ENCODE assay signal across 21 mouse cellular contexts in the genomic region with DNA sequence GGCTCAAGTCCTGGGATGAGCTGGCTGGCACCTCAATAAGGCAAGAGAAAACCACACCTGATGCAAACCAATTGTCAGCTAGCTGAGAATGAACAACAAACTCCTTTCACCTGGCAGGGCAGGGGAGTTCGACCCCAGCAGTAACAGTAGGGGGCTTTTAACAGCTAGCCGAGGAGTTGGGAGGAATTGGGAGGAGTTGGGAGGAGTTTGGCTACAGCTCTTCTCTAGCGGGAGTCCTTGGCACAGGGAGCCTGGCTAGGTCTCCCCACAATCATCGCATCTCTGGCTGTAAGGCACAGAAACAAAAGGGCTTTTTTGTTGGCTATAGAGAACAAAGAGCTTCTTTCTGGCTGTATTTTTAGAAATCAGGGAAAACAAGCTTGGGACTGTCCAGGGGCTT.
DNase-seq lines count a peak whose midpoint lies in the region; TF ChIP-seq lines count a peak whose summit lies in the region.
"Had no signal": no experiment of that assay in that cellular context is flagged by ENCODE, and none has a peak within 500 bp of the region (broad histone marks: within the 10 kb centered on the region; RNA-seq: fewer than 3 reads in every experiment).

No protein-coding gene starts in this region.

- intact Hi-C loops in gastrocnemius, postnatal 36 days (cut with DNase I): no loop called here

- TF ChIP-seq CTCF in layer of hippocampus, adult 2 months (conservative IDR thresholded peaks at IDR 0.05): no peak

- H3K27ac ChIP-seq in layer of hippocampus, adult 2 months: 0 out of 2 replicates have a peak overlapping the region, but pooled peaks have one; percentile 36
- H3K27ac ChIP-seq: forebrain, embryonic 15.5 days; hindbrain, embryonic 12.5 days; intestine, embryonic 15.5 days; left cerebral cortex, adult 2 months; neural tube, embryonic 13.5 days had no signal

- peak; percentile 1 for DNase-seq in cerebellum, adult 9-11 months
- DNase-seq in cerebellum, adult 11 months: no peak
- peak in 1 of 2 experiments; percentile 0 for DNase-seq in layer of hippocampus, adult 2 months (ENCODE audit: low spot score in 2 of 2)
- no peak for DNase-seq in layer of hippocampus, adult 9-10 months (ENCODE audit: low spot score)
- peak; percentile 8 for DNase-seq in right cerebral cortex, adult 18-20 months
- DNase-seq in right cerebral cortex, postnatal 25 days: no peak
- DNase-seq in telencephalon, adult 2 months (ENCODE audit: low read depth, low spot score): peak; percentile 11
- DNase-seq in gastrocnemius, postnatal 36 days: no peak
- DNase-seq: heart, postnatal 10 days; kidney, adult 9 months; kidney, postnatal 25 days; lung, adult 2 months; spleen, adult 18-20 months; thymus, adult 2 months had no signal

- H3K4me3 ChIP-seq in layer of hippocampus, adult 2 months: no peak overlapping the region
- H3K4me3 ChIP-seq: erythroblast, embryonic 14.5 days; forebrain, embryonic 15.5 days; hindbrain, embryonic 12.5 days; intestine, embryonic 15.5 days; left cerebral cortex, adult 2 months; megakaryocyte, embryonic 14.5 days; neural tube, embryonic 13.5 days had no signal

Comparison
In these comparisons a context has a peak if more than half of its experiments do, and no peak if none do; other contexts are left out.
1. DNase-seq: peak in cerebellum, adult 9-11 months (single experiment), right cerebral cortex, adult 18-20 months (single experiment) and telencephalon, adult 2 months (single experiment); none in cerebellum, adult 11 months (single experiment), layer of hippocampus, adult 9-10 months (single experiment), right cerebral cortex, postnatal 25 days (single experiment) and gastrocnemius, postnatal 36 days (0 of 2).